Mouse (Mus musculus): Measurements from ENCODE around the gene Immp1l.

DNA sequence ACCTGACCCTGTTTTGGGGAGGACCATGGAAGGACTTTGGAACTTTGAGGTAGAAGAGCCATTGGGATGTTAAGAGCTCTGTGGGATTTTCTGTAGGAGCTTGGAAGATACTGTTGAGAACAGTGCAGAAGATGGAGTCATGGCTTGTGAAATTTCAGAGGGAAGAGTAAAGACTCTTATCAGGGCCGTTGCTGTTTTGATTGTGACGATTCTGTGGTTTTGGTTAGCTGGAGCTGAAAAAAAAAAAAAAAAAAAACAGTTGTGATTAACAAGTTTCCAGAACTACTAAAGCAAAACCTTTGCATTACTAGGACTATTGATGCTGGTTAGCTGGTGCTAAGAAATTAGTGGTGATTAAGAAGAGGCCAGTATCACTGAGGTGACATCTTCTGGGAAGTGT is 104.0 kb downstream of the Immp1l start:
- TF ChIP-seq CTCF (IDR thresholded peaks at IDR 0.05; ENCODE audit: low read depth), result no peak
- TF ChIP-seq EP300 (IDR thresholded peaks at IDR 0.05; ENCODE audit: low read depth), result no peak

All from liver, embryonic 14.5 days (tissue).